Mouse (Mus musculus) brown adipose tissue, adult 24 weeks (tissue): Measurements from ENCODE around the gene Zbtb20. TPM values are rescaled to one million over a fixed set of nuclear protein-coding genes. Genes with fewer than 3 reads are reported as not detected.

Experiments
- H3K27ac ChIP-seq: fragments of 200-500 bp; replicated peaks from 2 replicates; pipeline ENCODE4 v1.5.1; 2012; ENCODE audit warnings: low read depth, mild to moderate bottlenecking, low read length
- H3K4me1 ChIP-seq: fragments of 200-500 bp; 2 replicates; pipeline ENCODE4 v1.6.1; 2012; ENCODE audit warnings: low read length, mixed read lengths; ENCODE audit not compliant: control insufficient read depth, insufficient read depth, insufficient read length
- H3K4me3 ChIP-seq: fragments of 200-500 bp; 2 replicates; pipeline ENCODE4 v1.5.1; 2012; ENCODE audit warnings: low read depth, mild to moderate bottlenecking, low read length, moderate library complexity; ENCODE audit not compliant: insufficient read depth
- polyA plus RNA-seq: library from polyadenylated mRNA; stranded (reverse); fragments of >200 nt; gene quantifications from 2 replicates; pipeline ENCODE4 v1.2.4, GENCODE M21; 2012; ENCODE audit not compliant: missing spikeins, insufficient read depth, insufficient read length

Gene Zbtb20
- polyA plus RNA-seq, 1 experiment: 30.7 TPM

DNA sequence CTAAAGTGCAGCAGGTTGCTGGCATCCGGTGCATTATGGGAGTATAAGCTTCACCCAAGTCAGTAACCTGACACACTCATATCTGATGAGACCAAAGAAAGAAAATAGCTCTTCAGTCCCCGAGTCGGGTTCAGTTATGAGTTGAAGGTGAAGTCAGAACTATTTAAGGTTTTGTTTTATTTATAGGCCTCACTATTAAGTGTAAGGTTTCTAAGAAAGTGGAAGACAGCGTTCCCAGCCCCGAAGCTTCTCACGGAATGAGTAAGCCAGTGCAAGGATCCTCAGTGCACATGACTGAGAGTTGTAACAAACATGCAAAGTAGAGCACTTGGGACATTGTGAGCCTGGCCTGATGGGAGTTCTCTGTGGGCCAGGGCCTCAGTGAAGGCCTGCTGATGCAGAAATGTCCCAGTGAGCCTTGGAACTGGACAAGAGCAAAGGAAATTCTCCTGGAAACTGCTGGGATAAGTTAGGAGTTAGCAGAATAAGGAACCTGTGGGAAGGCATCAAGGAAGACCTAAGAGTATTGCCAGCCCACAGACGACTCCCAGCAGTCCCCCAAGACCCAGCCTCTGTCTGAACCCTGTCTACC is 507.6 kb downstream of the Zbtb20 start:
- H3K4me3 ChIP-seq: no peak overlapping the region
- peak overlapping the region; percentile 34; the same call in 1 of the 2 replicates for H3K27ac ChIP-seq
- peaks cover 17% of the 10 kb centered on the region for H3K4me1 ChIP-seq

DNA sequence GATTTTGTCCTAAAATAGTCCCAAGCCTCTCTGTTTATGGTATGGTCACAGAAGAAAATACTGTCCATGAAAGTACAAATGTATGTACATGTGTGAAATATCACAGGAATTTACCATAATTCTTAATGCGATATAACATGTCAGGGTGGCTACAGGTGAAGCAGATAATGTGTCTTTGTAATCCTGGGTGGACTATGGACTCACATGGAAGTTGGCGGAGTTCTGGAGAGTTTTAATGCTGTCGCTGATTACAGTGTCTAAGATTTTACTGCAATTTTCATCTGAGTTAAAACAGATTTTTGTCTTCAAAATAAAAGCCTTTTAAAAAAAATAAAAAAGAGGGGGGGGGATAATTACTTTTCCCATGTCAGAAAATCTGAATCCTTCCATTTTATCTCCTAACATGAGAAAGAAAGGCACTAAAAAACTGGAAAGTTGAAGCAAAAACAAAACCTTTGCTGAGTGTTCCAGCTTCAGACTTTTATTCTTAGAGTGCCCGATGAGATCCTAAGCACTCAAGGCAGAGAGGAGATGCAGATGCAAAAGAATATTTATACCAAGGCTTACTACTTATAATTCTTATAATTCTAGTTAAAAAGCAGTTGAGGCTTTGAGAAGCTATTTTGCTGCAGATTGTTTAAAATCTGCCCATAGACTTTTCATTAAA is 509.4 kb downstream of the Zbtb20 start:
- Histone ChIP-seq H3K4me1 (peaks cover 19% of the 10 kb centered on the region), H3K4me3 (no peak overlapping the region), H3K27ac (no peak overlapping the region)

DNA sequence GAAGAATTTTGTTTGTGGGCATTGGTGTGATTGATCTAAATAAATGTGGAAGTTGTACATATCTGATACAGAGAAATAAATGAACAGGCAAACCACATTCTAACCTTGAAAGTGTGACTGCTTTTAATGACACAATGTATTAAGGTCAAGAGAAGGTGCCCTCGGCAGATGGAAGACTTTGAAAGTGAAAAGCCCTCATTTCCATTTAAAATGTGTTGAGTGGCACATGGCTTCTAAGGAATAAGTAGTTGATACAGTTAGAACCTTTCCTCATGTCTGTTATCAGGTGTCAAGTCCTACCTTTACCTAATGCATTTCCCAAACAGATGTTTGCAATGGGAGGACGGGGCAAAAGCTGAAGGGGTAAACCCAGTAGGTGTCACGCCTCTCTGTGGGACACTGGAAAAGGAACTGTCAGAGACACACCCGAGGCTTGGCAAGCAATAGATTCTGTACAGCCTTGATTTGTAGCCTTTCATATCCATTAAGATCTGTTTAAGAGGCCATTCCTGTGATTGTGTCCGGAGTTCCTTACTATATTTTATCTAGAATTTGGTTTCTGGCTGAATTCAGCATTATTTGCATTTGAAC is 510.0 kb downstream of the Zbtb20 start:
- Histone ChIP-seq H3K4me1 (peaks cover 18% of the 10 kb centered on the region), H3K27ac (no peak overlapping the region), H3K4me3 (no peak overlapping the region)

DNA sequence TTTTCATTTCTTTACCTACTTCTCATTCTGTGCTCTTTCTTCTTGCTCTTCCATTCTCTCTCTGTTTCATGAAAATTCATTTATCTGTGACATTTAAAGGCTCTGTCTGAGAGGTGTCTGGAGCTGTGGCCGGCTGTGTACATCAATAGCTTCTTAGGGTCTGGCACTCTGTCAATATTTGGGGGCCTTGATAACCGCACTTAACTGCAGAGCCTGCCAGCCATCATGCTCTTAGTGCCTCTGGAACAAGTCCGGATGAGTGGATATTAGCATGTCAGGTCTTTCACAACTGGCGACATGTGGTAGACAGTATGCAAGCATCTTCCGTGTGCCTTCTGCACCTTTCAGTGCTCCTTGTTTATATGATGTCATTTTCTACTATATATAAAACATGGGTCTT is 510.7 kb downstream of the Zbtb20 start:
- Histone ChIP-seq H3K4me1 (peaks cover 18% of the 10 kb centered on the region), H3K4me3 (no peak overlapping the region), H3K27ac (no peak overlapping the region)

DNA sequence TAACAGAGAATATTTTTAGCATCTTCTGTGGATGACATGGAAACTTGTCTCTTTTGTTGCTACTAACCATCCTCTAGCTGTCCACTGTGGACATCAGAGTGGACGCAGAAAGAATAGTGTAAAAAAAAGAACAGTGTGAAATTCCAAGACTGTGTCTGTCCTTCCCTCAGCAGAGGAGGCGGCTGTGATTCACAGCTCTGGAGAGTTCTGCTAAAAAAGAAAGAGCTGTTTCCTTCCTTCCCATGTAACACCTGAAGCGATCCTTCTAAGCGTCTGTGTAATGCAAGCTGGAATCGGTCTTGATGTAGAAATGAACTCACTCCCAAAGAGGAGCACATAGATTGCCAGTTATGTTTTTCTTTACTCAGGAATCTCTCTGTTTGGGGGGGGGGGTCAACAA is 512.7 kb downstream of the Zbtb20 start:
- no peak overlapping the region for H3K4me3 ChIP-seq
- peaks cover 12% of the 10 kb centered on the region for H3K4me1 ChIP-seq
- no peak overlapping the region for H3K27ac ChIP-seq

DNA sequence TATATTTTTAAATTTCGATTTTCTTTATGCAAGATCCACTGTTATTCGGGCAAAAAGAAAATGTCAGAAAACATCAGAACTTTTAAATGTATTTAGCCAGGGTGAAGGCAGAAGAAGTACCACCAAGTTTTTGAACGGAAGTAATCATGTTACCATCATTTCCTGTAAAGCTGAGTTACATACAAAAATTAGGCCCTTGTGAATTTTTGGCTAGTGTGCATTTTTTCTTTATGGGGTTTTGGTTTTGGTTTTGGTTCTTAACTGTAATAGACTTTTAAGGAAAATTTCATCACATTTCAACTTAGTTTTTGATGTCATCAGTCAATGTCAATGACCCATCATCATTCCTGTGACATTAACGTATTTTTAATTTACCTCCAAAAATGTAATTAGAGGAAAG is 514.7 kb downstream of the Zbtb20 start:
- Histone ChIP-seq H3K27ac (no peak overlapping the region), H3K4me1 (peaks cover 16% of the 10 kb centered on the region), H3K4me3 (no peak overlapping the region)

DNA sequence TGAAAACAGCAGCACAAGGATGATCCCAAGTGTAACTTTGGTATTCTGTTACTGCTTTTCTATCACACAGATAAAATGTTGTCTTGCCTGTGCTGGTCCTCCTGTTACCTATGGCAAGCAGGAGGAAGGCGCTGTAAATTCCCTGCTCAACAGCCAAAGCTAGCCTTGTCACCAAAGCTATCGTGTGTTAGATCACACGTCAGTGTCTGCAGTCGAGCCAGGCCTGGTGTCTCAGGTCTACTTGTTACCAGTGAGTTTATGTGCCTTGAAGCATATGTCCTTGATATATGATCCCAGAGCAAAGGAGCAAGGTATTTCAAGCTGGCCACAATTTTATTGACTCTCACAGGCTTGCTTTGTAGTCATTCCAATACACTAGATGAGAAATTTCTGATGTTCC is 517.7 kb downstream of the Zbtb20 start:
- Histone ChIP-seq H3K4me3 (no peak overlapping the region), H3K4me1 (peaks cover 19% of the 10 kb centered on the region), H3K27ac (no peak overlapping the region)

DNA sequence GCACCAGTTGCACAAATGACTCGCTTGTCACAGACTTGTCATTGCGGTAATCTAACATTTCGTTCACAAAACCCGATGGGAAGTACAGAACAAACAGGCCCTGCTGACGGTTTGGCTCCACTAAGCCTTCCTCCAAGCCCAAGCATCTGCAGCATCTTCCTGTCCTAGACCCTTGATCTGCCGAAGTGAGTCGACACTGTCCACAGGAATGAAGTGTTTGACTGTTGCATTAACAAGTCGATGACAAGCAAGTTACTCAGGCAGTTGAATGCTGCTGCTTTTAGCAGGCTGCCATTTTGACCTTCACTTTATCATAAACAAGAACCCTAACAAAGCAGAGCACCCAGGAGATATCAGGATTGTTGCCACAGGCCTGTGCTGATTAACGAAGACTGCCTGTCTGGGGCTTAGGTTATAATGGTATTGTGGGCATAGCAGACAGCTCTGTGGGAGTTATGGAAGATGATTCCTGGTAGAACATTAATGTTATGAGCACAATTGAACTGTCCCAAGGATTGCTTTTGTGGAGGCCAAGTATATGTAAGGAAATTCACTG is 518.4 kb downstream of the Zbtb20 start:
- no peak overlapping the region for H3K4me3 ChIP-seq
- H3K27ac ChIP-seq: peak overlapping the region; percentile 19
- peaks cover 17% of the 10 kb centered on the region for H3K4me1 ChIP-seq

DNA sequence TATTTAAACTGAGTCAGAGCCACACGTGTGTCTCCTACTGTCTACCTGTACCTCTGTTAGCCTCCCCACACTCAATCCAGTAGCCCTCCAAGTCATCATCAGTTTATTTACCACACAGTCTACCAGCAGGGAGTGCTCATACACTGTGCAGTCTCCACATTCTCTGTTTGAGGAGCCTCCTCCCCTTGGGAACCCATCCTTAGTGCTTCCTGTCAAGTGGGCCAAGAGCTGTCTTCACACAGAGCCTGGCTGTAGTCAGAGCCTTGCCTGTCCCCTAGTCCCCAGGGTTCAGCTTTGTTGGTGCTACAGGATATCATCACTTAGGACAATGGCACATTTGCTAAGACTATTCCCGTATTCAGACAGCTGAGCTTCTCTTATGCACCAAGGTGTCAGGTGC is 519.1 kb downstream of the Zbtb20 start:
- H3K27ac ChIP-seq: peak overlapping the region; percentile 4; the same call in 1 of the 2 replicates
- H3K4me1 ChIP-seq: peaks cover 12% of the 10 kb centered on the region
- H3K4me3 ChIP-seq: no peak overlapping the region

DNA sequence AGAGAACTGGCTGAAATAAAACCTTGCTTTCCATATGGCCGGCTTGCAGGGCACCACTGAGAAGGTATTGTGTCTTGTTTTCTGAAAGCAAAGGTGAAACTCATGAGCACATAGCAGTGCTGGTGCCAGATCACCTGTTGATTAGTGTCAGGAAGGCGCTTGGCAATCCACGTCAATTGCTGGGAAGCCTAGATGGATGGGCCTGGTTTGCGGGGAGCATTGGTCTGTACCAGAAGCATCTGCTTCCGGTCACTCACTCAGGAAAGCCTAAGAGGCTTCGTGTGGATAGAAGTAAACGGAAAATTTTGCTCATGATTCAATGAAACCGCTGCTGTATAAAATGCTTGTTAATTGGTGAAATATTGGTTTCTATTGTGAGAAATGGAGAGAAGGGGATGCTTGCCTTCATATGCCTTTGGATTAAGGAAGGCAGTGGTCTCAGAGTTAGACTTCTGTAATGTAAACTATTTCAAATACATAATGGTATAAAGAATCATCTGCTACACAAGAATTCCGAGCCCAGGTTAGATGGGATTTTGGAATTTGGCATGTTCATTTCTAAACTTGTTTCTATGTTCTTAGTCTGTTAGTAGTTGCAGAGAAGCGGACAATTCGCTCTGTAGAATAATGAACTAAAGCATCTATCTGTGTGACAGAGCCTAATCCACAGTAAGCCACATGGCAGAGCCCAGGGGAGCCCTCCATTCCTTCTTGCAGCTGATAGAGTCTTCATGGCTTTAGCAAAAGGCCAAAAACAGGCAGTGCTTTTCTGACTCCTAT is 521.4 kb downstream of the Zbtb20 start:
- peak overlapping the region; percentile 78 for H3K27ac ChIP-seq
- no peak overlapping the region for H3K4me3 ChIP-seq
- H3K4me1 ChIP-seq: peaks cover 10% of the 10 kb centered on the region

DNA sequence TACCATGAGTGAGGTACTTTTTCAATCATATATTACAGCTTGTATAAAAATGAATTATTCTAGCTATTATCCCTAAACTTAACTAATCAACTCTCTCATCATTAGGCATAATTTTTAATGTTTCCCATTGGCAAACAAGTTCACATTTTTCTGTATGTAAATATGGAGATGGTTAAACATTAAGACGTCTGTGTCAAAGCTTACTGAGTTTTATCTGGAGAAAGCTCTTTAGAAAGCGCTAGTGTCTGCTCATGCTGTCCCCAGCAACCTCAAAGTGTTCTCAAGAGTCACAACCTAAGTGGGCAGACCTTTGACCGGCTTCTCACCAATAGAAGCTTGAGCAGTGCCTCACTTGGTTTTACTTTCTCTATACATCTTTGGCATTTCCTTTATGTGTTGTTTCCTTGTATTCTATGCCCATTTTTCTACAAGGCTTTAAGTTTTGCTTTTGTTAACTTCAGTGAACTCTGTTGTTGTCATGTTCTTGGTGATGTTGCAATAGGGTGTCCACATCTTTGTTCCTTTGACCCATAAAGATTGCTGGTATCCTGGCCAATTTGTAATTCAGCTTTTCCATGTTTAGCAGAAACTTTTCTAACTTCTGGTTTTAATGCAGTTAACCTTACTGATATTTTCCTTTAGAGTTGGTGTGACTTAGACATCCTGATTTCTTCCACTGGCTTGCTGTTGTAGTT is 522.1 kb downstream of the Zbtb20 start:
- H3K4me3 ChIP-seq: no peak overlapping the region
- H3K4me1 ChIP-seq: peaks cover 13% of the 10 kb centered on the region
- peak overlapping the region; percentile 96 for H3K27ac ChIP-seq

DNA sequence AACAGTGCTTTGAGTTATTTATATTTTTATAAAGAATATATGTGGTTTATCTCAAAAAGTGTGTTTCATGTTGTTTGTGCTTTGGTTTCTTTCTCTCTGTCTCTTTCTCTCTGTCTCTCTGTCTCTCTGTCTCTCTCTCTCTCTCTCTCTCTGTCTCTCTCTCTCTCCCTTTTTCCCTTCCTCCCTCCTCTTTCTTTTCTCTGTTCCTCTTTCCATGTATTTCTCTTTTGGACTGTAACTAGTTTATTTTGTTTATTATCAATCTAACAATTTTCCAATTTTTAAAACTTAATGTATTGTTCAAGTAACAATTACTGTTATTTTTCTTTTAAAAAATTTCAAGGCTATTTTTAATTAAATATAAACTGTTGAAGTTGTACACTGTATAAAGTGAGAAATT is 523.7 kb downstream of the Zbtb20 start:
- Histone ChIP-seq H3K4me3 (no peak overlapping the region), H3K4me1 (peaks cover 17% of the 10 kb centered on the region), H3K27ac (no peak overlapping the region)

DNA sequence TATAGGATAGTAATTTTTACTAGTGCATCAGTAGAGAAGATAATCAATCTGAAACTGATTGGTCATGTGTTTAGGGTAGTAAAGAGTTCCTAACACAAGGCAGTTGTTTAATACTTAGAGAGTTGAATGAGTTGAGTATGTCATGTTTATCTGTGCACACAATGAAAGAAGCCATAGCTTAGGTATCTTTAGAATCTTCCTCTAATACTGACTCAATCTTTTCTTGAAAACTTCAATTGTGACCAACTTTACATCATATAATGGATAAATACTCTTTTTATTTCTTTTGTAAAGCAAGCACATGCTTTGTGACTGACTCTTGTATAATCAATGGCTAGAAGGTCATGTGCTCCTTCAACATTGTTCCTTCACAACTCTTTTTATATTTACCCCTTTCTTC is 524.4 kb downstream of the Zbtb20 start:
- H3K4me3 ChIP-seq: no peak overlapping the region
- peaks cover 20% of the 10 kb centered on the region for H3K4me1 ChIP-seq
- H3K27ac ChIP-seq: no peak overlapping the region

DNA sequence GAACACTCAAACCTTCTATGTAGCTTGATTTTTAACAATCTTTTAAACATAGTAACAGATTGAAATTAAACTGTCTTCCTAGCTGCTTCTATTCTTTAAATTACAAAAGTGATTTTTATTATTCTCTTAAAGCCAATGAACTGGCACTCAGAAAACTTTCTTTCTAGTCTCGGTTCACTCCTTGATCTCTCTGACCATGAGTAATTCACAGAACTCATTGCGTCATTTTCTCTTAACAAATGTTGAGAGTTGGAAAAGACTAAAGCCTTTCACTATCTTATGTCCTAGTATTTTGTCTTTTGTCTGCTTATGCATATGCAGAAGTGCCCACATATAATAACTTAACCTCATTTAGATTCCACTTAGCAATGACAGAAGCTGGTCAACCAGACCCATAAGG is 525.3 kb downstream of the Zbtb20 start:
- Histone ChIP-seq H3K4me1 (peaks cover 21% of the 10 kb centered on the region), H3K27ac (no peak overlapping the region), H3K4me3 (no peak overlapping the region)

DNA sequence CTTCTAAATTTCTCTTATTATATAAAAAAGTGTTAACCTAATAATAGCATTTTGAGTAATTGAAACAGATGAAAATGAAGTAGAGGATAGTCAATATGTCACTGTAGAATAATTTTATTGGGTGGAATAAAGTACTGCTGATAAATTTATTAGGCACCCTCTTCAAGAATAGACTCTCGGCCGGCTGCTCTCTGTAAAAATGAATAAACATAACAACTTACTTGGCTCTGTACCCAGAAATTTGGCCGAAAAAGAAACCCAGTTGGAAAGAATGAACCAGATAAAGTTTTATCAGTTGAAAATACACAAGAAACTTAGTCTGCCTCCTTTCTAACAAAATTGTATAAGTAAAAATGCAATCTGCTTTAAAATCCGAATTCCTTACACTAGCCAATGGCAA is 527.2 kb downstream of the Zbtb20 start:
- Histone ChIP-seq H3K4me3 (no peak overlapping the region), H3K27ac (peak overlapping the region; percentile 28; the same call in 1 of the 2 replicates), H3K4me1 (peaks cover 24% of the 10 kb centered on the region)
